Mouse (Mus musculus): ENCODE measurements around the gene Lgalsl. TPM values are rescaled to one million over a fixed set of nuclear protein-coding genes. Genes with fewer than 3 reads are reported as not detected.

The Lgalsl gene
- polyA plus RNA-seq, 1 experiment from 2014 or later: 15.3 TPM

- no peaks in the 10 kb centered on the region for H3K36me3 ChIP-seq (replicated peaks; ENCODE audit: insufficient read depth, low read length)
- H3K4me2 ChIP-seq (ENCODE audit: low read depth, low read length): no peak overlapping the region
- H3K9ac ChIP-seq (replicated peaks): no peak overlapping the region
- 52% methylated on average over 2 of the region's 2 CpGs for whole genome bisulfite sequencing (ENCODE audit: insufficient replicate concordance)
- H3K27ac ChIP-seq (ENCODE audit: low read depth): no peak overlapping the region
- H3K4me3 ChIP-seq (ENCODE audit: low read depth, low read length): no peak overlapping the region
- ATAC-seq (no peak), DNase-seq (no peak)
- no peaks in the 10 kb centered on the region for H3K27me3 ChIP-seq (ENCODE audit: insufficient read depth, low read length)
- H3K4me1 ChIP-seq (ENCODE audit: insufficient read depth): no peaks in the 10 kb centered on the region
- H3K9me3 ChIP-seq (ENCODE audit: low read length): no peaks in the 10 kb centered on the region
- no peak for TF ChIP-seq EP300 (IDR thresholded peaks at IDR 0.05; ENCODE audit: low read depth)
- no peak for TF ChIP-seq CTCF (IDR thresholded peaks at IDR 0.05; ENCODE audit: low read depth)
These were observed 39.1 kb upstream of the Lgalsl start for GRCm38 (mm10) chr11:20869927-20870326.

- WGBS (ENCODE audit: insufficient replicate concordance): 69% methylated on average over 3 of the region's 3 CpGs
- Histone ChIP-seq H3K9ac (replicated peaks) (no peak overlapping the region), H3K9me3 (ENCODE audit: low read length) (no peaks in the 10 kb centered on the region), H3K4me2 (ENCODE audit: low read depth, low read length) (no peak overlapping the region), H3K4me1 (ENCODE audit: insufficient read depth) (no peaks in the 10 kb centered on the region), H3K27me3 (ENCODE audit: insufficient read depth, low read length) (no peaks in the 10 kb centered on the region), H3K36me3 (replicated peaks; ENCODE audit: insufficient read depth, low read length) (no peaks in the 10 kb centered on the region), H3K27ac (ENCODE audit: low read depth) (no peak overlapping the region), H3K4me3 (ENCODE audit: low read depth, low read length) (no peak overlapping the region)
- no peak for TF ChIP-seq EP300 (IDR thresholded peaks at IDR 0.05; ENCODE audit: low read depth)
- no peak for TF ChIP-seq CTCF (IDR thresholded peaks at IDR 0.05; ENCODE audit: low read depth)
- DNase-seq (no peak), ATAC-seq (no peak)
These were observed 34.6 kb upstream of the Lgalsl start for GRCm38 (mm10) chr11:20865450-20865849.

- no peaks in the 10 kb centered on the region for H3K36me3 ChIP-seq (replicated peaks; ENCODE audit: insufficient read depth, low read length)
- no peaks in the 10 kb centered on the region for H3K4me1 ChIP-seq (ENCODE audit: insufficient read depth)
- TF ChIP-seq CTCF (IDR thresholded peaks at IDR 0.05; ENCODE audit: low read depth) (no peak), EP300 (IDR thresholded peaks at IDR 0.05; ENCODE audit: low read depth) (no peak)
- DNase-seq (no peak), ATAC-seq (no peak)
- H3K27ac ChIP-seq (ENCODE audit: low read depth): no peak overlapping the region
- H3K4me2 ChIP-seq (ENCODE audit: low read depth, low read length): no peak overlapping the region
- H3K9ac ChIP-seq (replicated peaks): no peak overlapping the region
- 59% methylated on average over 6 of the region's 6 CpGs for WGBS (ENCODE audit: insufficient replicate concordance)
- H3K9me3 ChIP-seq (ENCODE audit: low read length): no peaks in the 10 kb centered on the region
- no peaks in the 10 kb centered on the region for H3K27me3 ChIP-seq (ENCODE audit: insufficient read depth, low read length)
- no peak overlapping the region for H3K4me3 ChIP-seq (ENCODE audit: low read depth, low read length)
These were observed 33.8 kb upstream of the Lgalsl start for GRCm38 (mm10) chr11:20864647-20865046.

GRCm38 (mm10) chr11:20862101-20862500 is 31.2 kb upstream of the Lgalsl start:
- Histone ChIP-seq H3K36me3 (replicated peaks; ENCODE audit: insufficient read depth, low read length) (no peaks in the 10 kb centered on the region), H3K27me3 (ENCODE audit: insufficient read depth, low read length) (no peaks in the 10 kb centered on the region), H3K4me2 (ENCODE audit: low read depth, low read length) (no peak overlapping the region), H3K4me3 (ENCODE audit: low read depth, low read length) (no peak overlapping the region), H3K27ac (ENCODE audit: low read depth) (no peak overlapping the region), H3K9ac (replicated peaks) (no peak overlapping the region), H3K9me3 (ENCODE audit: low read length) (no peaks in the 10 kb centered on the region), H3K4me1 (ENCODE audit: insufficient read depth) (peaks cover 4% of the 10 kb centered on the region; the same call in 1 of the 2 replicates)
- 77% methylated on average over 5 of the region's 5 CpGs for WGBS (ENCODE audit: insufficient replicate concordance)
- TF ChIP-seq EP300 (IDR thresholded peaks at IDR 0.05; ENCODE audit: low read depth): no peak
- TF ChIP-seq CTCF (IDR thresholded peaks at IDR 0.05; ENCODE audit: low read depth): no peak
- no peak for DNase-seq
- no peak for ATAC-seq

GRCm38 (mm10) chr11:20860351-20860750 is 29.5 kb upstream of the Lgalsl start:
- Histone ChIP-seq H3K4me1 (ENCODE audit: insufficient read depth) (peaks cover 4% of the 10 kb centered on the region; the same call in 1 of the 2 replicates), H3K36me3 (replicated peaks; ENCODE audit: insufficient read depth, low read length) (no peaks in the 10 kb centered on the region), H3K27me3 (ENCODE audit: insufficient read depth, low read length) (no peaks in the 10 kb centered on the region), H3K9me3 (ENCODE audit: low read length) (no peaks in the 10 kb centered on the region), H3K4me3 (ENCODE audit: low read depth, low read length) (no peak overlapping the region), H3K9ac (replicated peaks) (no peak overlapping the region), H3K27ac (ENCODE audit: low read depth) (no peak overlapping the region), H3K4me2 (ENCODE audit: low read depth, low read length) (no peak overlapping the region)
- WGBS (ENCODE audit: insufficient replicate concordance): 77% methylated on average over 3 of the region's 3 CpGs
- DNase-seq (no peak), ATAC-seq (no peak)
- TF ChIP-seq CTCF (IDR thresholded peaks at IDR 0.05; ENCODE audit: low read depth) (no peak), EP300 (IDR thresholded peaks at IDR 0.05; ENCODE audit: low read depth) (no peak)

- TF ChIP-seq CTCF (IDR thresholded peaks at IDR 0.05; ENCODE audit: low read depth): no peak
- no peak for TF ChIP-seq EP300 (IDR thresholded peaks at IDR 0.05; ENCODE audit: low read depth)
- Histone ChIP-seq H3K4me1 (ENCODE audit: insufficient read depth) (peaks cover 4% of the 10 kb centered on the region; the same call in 1 of the 2 replicates), H3K4me2 (ENCODE audit: low read depth, low read length) (peak overlapping the region; percentile 50), H3K36me3 (replicated peaks; ENCODE audit: insufficient read depth, low read length) (no peaks in the 10 kb centered on the region), H3K27me3 (ENCODE audit: insufficient read depth, low read length) (no peaks in the 10 kb centered on the region), H3K27ac (ENCODE audit: low read depth) (0 out of 2 replicates have a peak overlapping the region, but pooled peaks have one; percentile 68), H3K9me3 (ENCODE audit: low read length) (no peaks in the 10 kb centered on the region), H3K4me3 (ENCODE audit: low read depth, low read length) (0 out of 2 replicates have a peak overlapping the region, but pooled peaks have one; percentile 8), H3K9ac (replicated peaks) (no peak overlapping the region)
- peak; percentile 17 for DNase-seq
- peak; percentile 72; the same call in 1 of the 2 replicates for ATAC-seq
- 51% methylated on average over 6 of the region's 6 CpGs for WGBS (ENCODE audit: insufficient replicate concordance)
These were observed 29.0 kb upstream of the Lgalsl start for GRCm38 (mm10) chr11:20859858-20860257.

All from liver, postnatal 0 days (tissue).